Mouse (Mus musculus) erythroblast, adult 5-6 weeks (primary cell): ENCODE measurements around the gene Ccdc188. TPM values are rescaled to one million over a fixed set of nuclear protein-coding genes. Genes with fewer than 3 reads are reported as not detected.
"Not testable (repeated sequence)": the region's sequence is repeated elsewhere in the genome, so short reads cannot be mapped to it uniquely, and the experiment has no call there.

Experiments
- ATAC-seq: replicated peaks from 2 replicates; pipeline ENCODE4 v1.8.0; 2016; ENCODE audit warnings: moderate number of reproducible peaks, mild to moderate bottlenecking, moderate TSS enrichment, inconsistent platforms; ENCODE audit not compliant: poor library complexity, low FRiP score, severe bottlenecking
- total RNA-seq, 2 experiments: library from RNA; stranded (forward) in 1 of 2; stranded (reverse) in 1 of 2; fragments of 150-400 nt in 1 of 2; fragments of 200-764, 138-1000 nt in 1 of 2; gene quantifications; 2 replicates each; pipeline versions ENCODE4 v1.2.3 to v1.2.4; 2015 to 2017; ENCODE audit warnings: low replicate concordance in 2 of 2

Gene Ccdc188
- not detected in 2 replicates for total RNA-seq (2015; ENCODE audit: low replicate concordance)
- total RNA-seq (2017; ENCODE audit: low replicate concordance): not detected in 2 replicates

GRCm38 (mm10) chr16:18217579-18217978 lies at the start of gene Ccdc188:
Gene Ccdc188, plus strand, starts transcription at chr16:18217879.
- ATAC-seq: no peak

DNA sequence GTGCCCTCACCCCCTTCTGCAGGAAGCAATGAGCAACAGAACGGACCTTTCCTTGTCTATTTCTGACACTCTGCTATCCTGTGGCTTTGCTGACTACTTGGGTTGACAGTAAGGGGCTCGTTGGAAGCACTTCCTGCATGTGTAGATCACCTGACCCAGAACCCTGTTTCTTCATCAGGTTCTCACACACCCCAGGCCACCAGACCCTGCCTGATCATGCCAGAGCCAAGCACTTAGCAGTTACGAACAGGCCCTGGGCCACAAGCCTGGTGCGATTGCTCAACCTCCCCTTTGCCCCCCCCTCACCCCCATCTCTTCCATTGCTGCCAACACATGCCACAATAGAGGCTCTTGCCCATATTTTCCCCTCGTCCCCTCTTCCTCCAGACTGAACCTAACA lies 48.5 kb upstream of the Ccdc188 start:
- no peak for ATAC-seq

GRCm38 (mm10) chr16:18169776-18170175 lies 47.9 kb upstream of the Ccdc188 start:
- no peak for ATAC-seq

DNA sequence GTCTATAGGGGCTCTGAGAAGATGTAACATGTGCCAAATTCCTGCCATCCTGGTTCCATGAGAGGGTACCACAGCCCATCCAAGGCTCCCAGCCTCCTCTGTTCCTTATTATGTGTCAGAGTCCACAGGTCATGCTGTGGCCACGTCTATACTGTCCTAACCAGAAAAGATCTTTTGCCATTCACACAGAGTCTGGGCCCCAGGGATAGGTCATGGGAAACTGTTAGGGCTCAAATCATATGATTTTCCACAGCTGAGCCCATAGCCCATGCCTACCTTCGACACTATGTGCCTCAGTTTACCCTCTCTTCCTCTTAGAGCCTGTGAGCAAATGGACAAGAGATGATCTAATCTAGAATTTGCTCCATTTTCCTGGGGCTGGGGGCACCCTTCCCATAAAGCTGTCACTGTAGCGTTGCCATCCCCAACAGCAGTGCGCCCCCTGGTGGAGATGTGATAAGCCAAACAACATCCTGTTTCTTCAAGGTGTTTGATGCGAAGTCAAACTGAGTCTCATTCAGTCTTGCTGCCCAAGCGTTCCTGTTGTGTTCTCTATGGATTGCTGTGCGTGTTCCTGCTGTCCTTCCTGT lies 45.3 kb upstream of the Ccdc188 start:
- peak; percentile 59; the same call in 1 of the 2 replicates for ATAC-seq

GRCm38 (mm10) chr16:18173231-18173630 lies 44.4 kb upstream of the Ccdc188 start:
- no peak for ATAC-seq

DNA sequence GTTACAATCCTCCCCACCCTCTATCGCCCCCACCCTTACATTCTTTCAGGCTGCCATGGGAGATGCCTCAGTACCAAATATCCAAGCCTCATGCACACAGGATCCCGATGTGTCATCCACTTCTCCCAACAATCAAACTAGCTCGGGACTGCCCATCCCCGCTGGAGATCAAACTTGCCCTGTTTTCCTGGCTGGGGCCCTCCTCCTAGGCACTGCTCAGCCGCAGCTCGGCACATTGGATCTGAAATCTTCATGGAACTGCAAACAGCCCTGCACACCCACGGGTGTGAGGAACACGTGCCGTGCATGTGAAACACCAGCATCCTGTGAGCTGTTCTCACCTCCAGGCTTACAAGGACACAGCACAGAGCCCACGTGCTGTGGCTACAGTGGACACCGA lies 43.9 kb upstream of the Ccdc188 start:
- no peak for ATAC-seq

- no peak for ATAC-seq
Observed at GRCm38 (mm10) chr16:18175817-18176541, 41.7 kb upstream of the Ccdc188 start.

- no peak for ATAC-seq
Observed at GRCm38 (mm10) chr16:18176758-18177157, 40.9 kb upstream of the Ccdc188 start.

- no peak for ATAC-seq
Observed at GRCm38 (mm10) chr16:18179591-18179990, 38.1 kb upstream of the Ccdc188 start.

DNA sequence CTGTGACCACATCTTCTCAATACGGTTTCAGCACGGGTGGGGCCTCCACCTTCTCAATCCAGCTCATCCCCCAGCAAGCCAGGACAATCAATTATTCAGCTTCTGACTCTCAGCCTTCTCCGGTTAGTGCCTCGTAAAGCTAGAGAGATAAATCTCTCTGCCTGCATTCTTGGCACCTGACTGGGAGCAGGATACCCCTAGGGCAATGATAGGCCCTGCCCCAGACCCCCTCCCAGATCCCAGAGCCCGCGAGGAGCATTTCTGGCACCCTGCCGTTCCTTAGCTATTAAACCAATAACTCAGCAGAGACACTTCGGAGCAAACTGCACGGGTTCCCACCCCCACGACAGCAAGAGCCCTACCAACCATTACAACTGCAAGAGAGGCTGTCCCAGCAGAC lies 36.3 kb upstream of the Ccdc188 start:
- no peak for ATAC-seq

DNA sequence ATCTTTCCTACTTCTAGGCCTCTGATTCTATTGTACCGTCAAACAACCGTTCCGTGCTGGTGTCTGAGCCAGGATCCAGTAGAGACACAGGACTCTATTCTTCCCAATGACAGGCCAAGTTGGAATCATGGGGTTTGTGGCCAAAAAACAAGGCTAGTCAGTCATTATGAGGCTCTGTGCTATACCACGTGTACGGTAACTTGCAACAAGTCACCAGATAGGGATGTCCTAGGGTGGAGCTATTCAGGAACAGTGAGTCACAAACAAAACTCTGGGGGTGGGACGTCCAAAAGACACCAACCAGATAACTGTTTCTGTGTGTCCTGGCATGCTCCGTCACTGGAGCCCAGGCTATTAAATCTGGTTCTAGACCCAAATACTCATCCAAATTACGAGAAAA lies 34.9 kb upstream of the Ccdc188 start:
- ATAC-seq: no peak

DNA sequence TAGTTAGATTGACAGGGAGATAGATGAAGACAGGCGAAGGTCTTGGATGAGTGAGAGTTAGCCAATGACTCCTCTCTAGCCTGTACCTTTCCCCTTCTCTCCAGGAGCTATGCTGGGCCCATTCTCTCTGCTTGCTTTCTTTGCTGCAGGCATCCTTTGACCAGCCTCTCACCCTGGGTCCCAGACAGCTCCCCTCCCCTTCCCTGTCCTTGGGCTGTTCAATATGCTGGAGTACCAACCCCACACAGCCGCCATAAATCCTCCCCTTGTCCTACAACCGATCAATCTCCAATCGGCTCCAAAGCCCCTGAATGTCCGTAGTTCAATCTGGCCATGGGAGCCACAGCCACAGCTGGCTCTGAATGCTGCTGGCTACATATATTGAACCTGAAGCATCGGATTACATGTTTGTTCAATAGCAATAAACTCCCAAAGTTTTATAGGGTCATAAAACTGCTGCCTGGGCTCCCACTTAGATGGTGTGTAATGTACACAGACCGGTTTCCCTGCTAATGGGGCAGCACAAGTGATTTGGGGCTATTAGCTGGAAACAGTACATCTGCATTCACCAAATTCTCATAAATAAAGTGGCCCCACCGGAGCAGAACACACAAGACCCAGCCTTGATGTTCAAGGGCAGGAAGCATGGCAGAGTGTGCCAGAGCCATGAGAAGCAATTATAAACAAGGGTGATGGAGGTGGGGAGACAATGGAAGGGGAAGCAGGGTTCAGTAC lies 31.8 kb upstream of the Ccdc188 start:
- no peak for ATAC-seq

GRCm38 (mm10) chr16:18186798-18187197 lies 30.9 kb upstream of the Ccdc188 start:
- ATAC-seq: no peak

GRCm38 (mm10) chr16:18187221-18187620 lies 30.5 kb upstream of the Ccdc188 start:
- ATAC-seq: no peak

DNA sequence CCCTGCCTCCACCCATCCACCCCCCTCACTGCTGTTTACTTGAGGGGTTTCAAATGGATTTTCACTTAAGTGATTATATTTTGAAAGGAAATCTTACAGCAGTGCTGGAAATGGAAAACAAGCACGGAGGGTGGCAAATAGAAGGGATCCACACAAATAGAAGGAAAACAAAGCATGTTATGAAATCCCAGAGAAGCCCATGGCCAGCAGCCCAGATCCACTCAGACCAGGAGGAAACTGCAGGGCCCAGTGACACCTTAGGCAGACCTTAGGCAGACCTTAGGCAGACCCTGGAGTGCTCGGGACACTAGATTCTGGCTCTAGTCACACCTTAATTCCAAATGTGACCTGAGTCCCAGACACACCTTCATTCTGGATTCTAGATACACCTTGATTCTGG lies 26.7 kb upstream of the Ccdc188 start:
- no peak for ATAC-seq

DNA sequence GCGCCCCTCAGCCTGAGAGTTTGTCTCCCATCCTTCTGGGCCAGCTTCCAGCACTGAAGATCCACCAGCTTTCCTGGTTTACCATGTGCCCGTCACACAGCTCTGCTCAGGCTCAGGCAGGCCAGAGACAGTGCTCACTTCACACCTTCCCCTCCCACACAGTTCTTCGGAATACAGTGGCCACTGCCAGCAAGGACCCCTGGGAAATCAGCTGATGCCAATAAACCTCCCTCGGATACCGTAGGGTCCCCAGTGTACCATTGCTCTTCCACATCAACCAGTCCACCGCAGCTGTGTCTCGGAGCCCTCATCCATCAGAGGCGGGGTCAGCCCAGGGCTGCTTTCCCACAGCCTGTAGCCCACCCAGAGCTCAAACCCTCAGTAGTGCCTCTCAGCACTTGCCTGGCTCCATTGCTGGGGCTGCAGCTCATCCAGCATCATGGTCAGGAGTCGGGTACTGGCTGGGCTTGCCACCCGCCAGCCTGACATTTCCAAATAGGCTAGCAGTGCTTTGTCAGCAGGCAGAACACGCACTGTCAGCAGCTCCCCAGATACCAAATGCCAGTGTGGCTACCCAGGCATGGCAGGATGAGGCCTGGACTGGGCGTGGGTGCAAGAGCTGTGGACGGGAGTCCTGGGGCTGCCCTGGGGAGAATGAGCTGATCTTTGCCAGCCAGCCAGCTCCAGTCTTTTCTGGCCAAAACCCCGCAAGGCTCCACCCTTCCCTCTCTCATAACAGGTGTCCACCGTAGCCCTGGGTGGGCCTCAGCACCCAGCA lies 23.3 kb upstream of the Ccdc188 start:
- 0 out of 2 replicates have a peak, but pooled peaks have one; percentile 9 for ATAC-seq

- no peak for ATAC-seq
Observed at GRCm38 (mm10) chr16:18195068-18195467, 22.6 kb upstream of the Ccdc188 start.

DNA sequence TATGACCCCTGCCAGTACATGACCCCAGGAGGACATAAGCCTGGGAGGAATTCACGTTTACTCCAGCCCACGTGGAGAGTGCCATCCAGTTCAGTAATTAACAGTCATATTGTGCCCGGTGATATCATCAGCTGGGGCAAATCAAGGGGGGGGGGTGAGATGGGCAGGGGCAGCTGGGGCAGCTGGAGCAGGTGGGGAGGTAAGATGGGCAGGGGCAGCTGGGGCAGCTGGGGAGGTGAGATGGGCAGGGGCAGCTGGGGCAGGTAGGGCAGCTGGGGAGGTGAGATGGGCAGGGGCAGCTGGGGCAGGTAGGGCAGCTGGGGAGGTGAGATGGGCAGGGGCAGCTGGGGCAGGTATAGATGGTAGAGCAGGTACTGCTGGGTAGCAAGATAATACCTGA lies 22.1 kb upstream of the Ccdc188 start:
- not testable (repeated sequence) for ATAC-seq

GRCm38 (mm10) chr16:18197881-18198280 lies 19.8 kb upstream of the Ccdc188 start:
- no peak for ATAC-seq
